Mouse (Mus musculus) forebrain, embryonic 13.5 days (tissue): ENCODE results near the gene Tmem141. TPM values are rescaled to one million over a fixed set of nuclear protein-coding genes. Genes with fewer than 3 reads are reported as not detected.

Experiments used
- ATAC-seq: fragments of 200-750 bp; cut with Nextera tagmentation; 2 replicates; pipeline ENCODE4 v1.8.0; 2017
- H3K27ac ChIP-seq: fragments of 300-500 bp; sonication (generic); 2 replicates; pipeline ENCODE4 v1.5.1; 2015; ENCODE audit warnings: inconsistent platforms, mild to moderate bottlenecking, moderate library complexity
- H3K27me3 ChIP-seq: fragments of 300-500 bp; sonication (generic); 2 replicates; pipeline ENCODE4 v1.6.1; 2015; ENCODE audit warnings: mild to moderate bottlenecking, inconsistent platforms
- H3K36me3 ChIP-seq: fragments of 300-500 bp; sonication (generic); 2 replicates; pipeline ENCODE4 v1.6.1; 2015; ENCODE audit warnings: mild to moderate bottlenecking, inconsistent platforms; ENCODE audit not compliant: poor library complexity, severe bottlenecking
- H3K4me1 ChIP-seq: fragments of 300-500 bp; sonication (generic); 2 replicates; pipeline ENCODE4 v1.6.1; 2015; ENCODE audit warnings: inconsistent platforms
- H3K4me2 ChIP-seq: fragments of 300-500 bp; sonication (generic); 2 replicates; pipeline ENCODE4 v1.6.1; 2015; ENCODE audit warnings: inconsistent platforms, mild to moderate bottlenecking, moderate library complexity
- H3K4me3 ChIP-seq: fragments of 300-500 bp; sonication (generic); 2 replicates; pipeline ENCODE4 v1.5.1; 2015; ENCODE audit warnings: mild to moderate bottlenecking, inconsistent platforms
- H3K9ac ChIP-seq: fragments of 300-500 bp; sonication (generic); 2 replicates; pipeline ENCODE4 v1.6.1; 2015; ENCODE audit warnings: mild to moderate bottlenecking, inconsistent platforms
- H3K9me3 ChIP-seq: fragments of 300-500 bp; sonication (generic); replicated peaks from 2 replicates; pipeline ENCODE4 v1.6.1; 2016; ENCODE audit warnings: inconsistent platforms
- WGBS: fragments of 180-500 bp; shearing (Covaris S2); methylation state at CpG from one replicate; pipeline ENCODE4 v1.1.7; 2015; 5-methylcytosine and 5-hydroxymethylcytosine counted together
- polyA plus RNA-seq: library from polyadenylated mRNA; unstranded; fragments of >200 nt; fragmentation: Nextera tagmentation; extraction: Ambion mirVana; gene quantifications from 2 replicates; pipeline ENCODE4 v1.2.1, GENCODE M21; 2015

The Tmem141 gene
- polyA plus RNA-seq, 1 experiment from 2014 or later: 14.3 TPM

- H3K4me2 ChIP-seq: no peak overlapping the region
- H3K4me3 ChIP-seq: no peak overlapping the region
- H3K27me3 ChIP-seq: no peaks in the 10 kb centered on the region
- no peaks in the 10 kb centered on the region for H3K9me3 ChIP-seq
- WGBS: 43% methylated on average over 1 of the region's 1 CpGs
- no peaks in the 10 kb centered on the region for H3K36me3 ChIP-seq
- no peak overlapping the region for H3K27ac ChIP-seq
- ATAC-seq: no peak
- H3K4me1 ChIP-seq: no peaks in the 10 kb centered on the region
- H3K9ac ChIP-seq: no peak overlapping the region
Observed at GRCm38 (mm10) chr2:25634046-25634445, 12.2 kb upstream of the Tmem141 start.

DNA sequence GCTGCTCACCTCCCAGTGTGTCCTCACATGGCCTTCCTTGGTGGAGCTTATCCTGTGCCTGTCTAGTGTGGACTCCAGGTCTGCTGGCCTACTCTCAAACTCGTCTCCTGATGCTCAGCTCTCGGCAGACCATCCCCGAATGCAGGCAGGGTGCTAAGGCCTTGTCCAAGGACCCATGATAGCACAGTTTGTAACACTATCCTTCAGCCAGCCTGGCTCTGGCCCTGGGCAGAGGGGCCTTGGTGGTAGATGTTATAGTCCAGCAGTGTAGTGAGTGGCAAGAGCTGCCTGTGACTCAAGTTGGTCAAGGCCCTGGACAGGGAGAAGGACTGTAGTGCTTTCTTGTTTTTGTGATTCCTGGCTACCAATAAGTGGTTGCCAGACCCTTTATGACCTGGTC is 11.8 kb upstream of the Tmem141 start:
- no peak overlapping the region for H3K27ac ChIP-seq
- no peak overlapping the region for H3K4me3 ChIP-seq
- no peaks in the 10 kb centered on the region for H3K9me3 ChIP-seq
- no peaks in the 10 kb centered on the region for H3K27me3 ChIP-seq
- H3K9ac ChIP-seq: no peak overlapping the region
- H3K4me2 ChIP-seq: no peak overlapping the region
- ATAC-seq: no peak
- WGBS: 73% methylated on average over 3 of the region's 3 CpGs
- no peaks in the 10 kb centered on the region for H3K4me1 ChIP-seq
- no peaks in the 10 kb centered on the region for H3K36me3 ChIP-seq

DNA sequence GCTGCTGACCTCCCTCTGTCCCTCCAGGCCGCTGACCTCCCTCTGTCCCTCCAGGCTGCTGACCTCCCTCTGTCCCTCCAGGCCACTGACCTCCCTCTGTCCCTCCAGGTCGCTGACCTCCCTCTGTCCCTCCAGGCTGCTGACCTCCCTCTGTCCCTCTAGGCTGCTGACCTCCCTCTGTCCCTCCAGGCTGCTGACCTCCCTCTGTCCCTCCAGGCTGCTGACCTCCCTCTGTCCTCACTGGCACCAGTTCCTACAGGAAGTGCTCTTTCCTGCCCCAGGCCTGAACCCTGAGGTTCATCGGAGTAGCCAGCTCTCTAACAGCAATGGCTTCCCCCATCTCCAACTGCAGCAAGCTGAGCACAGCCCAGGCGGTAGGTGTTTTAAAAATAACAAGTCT is 6.9 kb upstream of the Tmem141 start:
- H3K27me3 ChIP-seq: no peaks in the 10 kb centered on the region
- no peaks in the 10 kb centered on the region for H3K9me3 ChIP-seq
- H3K4me3 ChIP-seq: no peak overlapping the region
- H3K36me3 ChIP-seq: no peaks in the 10 kb centered on the region
- WGBS: 59% methylated on average over 4 of the region's 4 CpGs
- no peak for ATAC-seq
- no peak overlapping the region for H3K9ac ChIP-seq
- H3K4me2 ChIP-seq: no peak overlapping the region
- no peak overlapping the region for H3K27ac ChIP-seq
- H3K4me1 ChIP-seq: no peaks in the 10 kb centered on the region

DNA sequence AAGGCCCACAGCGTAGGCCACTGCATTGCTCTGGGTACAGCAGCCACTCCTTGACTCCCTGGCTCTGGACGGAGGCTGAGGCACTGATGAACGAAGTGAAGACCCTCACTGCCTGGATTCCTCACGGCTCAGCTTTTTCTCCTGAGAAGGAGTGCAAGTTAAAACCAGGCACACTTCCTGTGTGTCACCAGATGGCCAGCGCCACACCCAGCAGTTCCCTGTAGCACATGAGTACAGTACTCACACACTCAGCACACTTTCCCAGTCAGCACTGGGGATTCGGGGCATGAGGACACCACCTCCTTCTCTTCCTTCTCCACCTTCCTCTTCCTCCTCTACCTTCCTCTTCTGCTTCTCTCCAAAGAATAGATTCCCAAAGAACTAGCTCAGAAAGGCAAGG is 6.0 kb upstream of the Tmem141 start, which contains the start of gene Fcna:
Fcna (minus strand) TSS at position 220 of the 400 bp plus-strand sequence.
- Histone ChIP-seq H3K9me3 (no peaks in the 10 kb centered on the region), H3K9ac (no peak within 1 kb of the TSS), H3K4me3 (no peak within 1 kb of the TSS), H3K27ac (no peak within 1 kb of the TSS), H3K4me1 (no peaks in the 10 kb centered on the region), H3K4me2 (no peak within 1 kb of the TSS), H3K27me3 (no peaks in the 10 kb centered on the region), H3K36me3 (no peaks in the 10 kb centered on the region)
- 82% methylated on average over 6 of the region's 6 CpGs for WGBS
- ATAC-seq: no peak

GRCm38 (mm10) chr2:25625986-25626385 is 4.2 kb upstream of the Tmem141 start:
- Histone ChIP-seq H3K27me3 (no peaks in the 10 kb centered on the region), H3K4me3 (no peak overlapping the region), H3K27ac (no peak overlapping the region), H3K4me1 (peaks cover 13% of the 10 kb centered on the region), H3K9ac (no peak overlapping the region), H3K4me2 (no peak overlapping the region), H3K9me3 (no peaks in the 10 kb centered on the region), H3K36me3 (no peaks in the 10 kb centered on the region)
- ATAC-seq: no peak
- 74% methylated on average over 5 of the region's 5 CpGs for WGBS

GRCm38 (mm10) chr2:25620852-25621228 is 965 bp downstream of the Tmem141 start:
- no peak overlapping the region for H3K27ac ChIP-seq
- H3K4me2 ChIP-seq: 0 out of 2 replicates have a peak overlapping the region, but pooled peaks have one; percentile 69
- peaks cover 23% of the 10 kb centered on the region for H3K27me3 ChIP-seq
- no peak overlapping the region for H3K9ac ChIP-seq
- 86% methylated on average over 4 of the region's 4 CpGs for WGBS
- H3K36me3 ChIP-seq: no peaks in the 10 kb centered on the region
- no peak for ATAC-seq
- 0 out of 2 replicates have a peak overlapping the region, but pooled peaks have one; percentile 44 for H3K4me3 ChIP-seq
- no peaks in the 10 kb centered on the region for H3K9me3 ChIP-seq
- H3K4me1 ChIP-seq: peaks cover 13% of the 10 kb centered on the region

- Histone ChIP-seq H3K9ac (0 out of 2 replicates have a peak overlapping the region, but pooled peaks have one; percentile 13), H3K4me3 (no peak overlapping the region), H3K9me3 (no peaks in the 10 kb centered on the region), H3K36me3 (no peaks in the 10 kb centered on the region), H3K27ac (no peak overlapping the region), H3K4me1 (peaks cover 13% of the 10 kb centered on the region), H3K27me3 (peaks cover 27% of the 10 kb centered on the region), H3K4me2 (no peak overlapping the region)
- 84% methylated on average over 6 of the region's 6 CpGs for WGBS
- ATAC-seq: no peak
Observed at GRCm38 (mm10) chr2:25620386-25620785, 1.4 kb downstream of the Tmem141 start.

GRCm38 (mm10) chr2:25617578-25617977 is 4.2 kb downstream of the Tmem141 start, which contains the start of gene Ccdc183:
Ccdc183 (minus strand) TSS chr2:25617678.
- Histone ChIP-seq H3K9me3 (no peaks in the 10 kb centered on the region), H3K36me3 (no peaks in the 10 kb centered on the region), H3K4me2 (no peak within 1 kb of the TSS), H3K4me3 (no peak within 1 kb of the TSS), H3K27me3 (peaks cover 49% of the 10 kb centered on the region), H3K9ac (no peak within 1 kb of the TSS), H3K4me1 (peaks cover 13% of the 10 kb centered on the region), H3K27ac (no peak within 1 kb of the TSS)
- no peak for ATAC-seq
- 81% methylated on average over 3 of the region's 3 CpGs for WGBS

- no peak for ATAC-seq
- 21% methylated on average over 22 of the region's 22 CpGs for WGBS
- H3K4me3 ChIP-seq: no peak overlapping the region
Observed at GRCm38 (mm10) chr2:25616398-25616797, 5.4 kb downstream of the Tmem141 start.

GRCm38 (mm10) chr2:25608671-25609070 is 13.1 kb downstream of the Tmem141 start:
- H3K4me2 ChIP-seq: peak overlapping the region; percentile 73

More at GRCm38 (mm10) chr2:25616398-25616797, 5.4 kb downstream of the Tmem141 start:
- peak overlapping the region; percentile 14; the same call in 1 of the 2 replicates for H3K4me2 ChIP-seq
- H3K9me3 ChIP-seq: no peaks in the 10 kb centered on the region
- H3K9ac ChIP-seq: no peak overlapping the region
- H3K4me1 ChIP-seq: peaks cover 5% of the 10 kb centered on the region; the same call in 1 of the 2 replicates
- peaks cover 49% of the 10 kb centered on the region for H3K27me3 ChIP-seq
- H3K36me3 ChIP-seq: no peaks in the 10 kb centered on the region
- no peak overlapping the region for H3K27ac ChIP-seq

GRCm38 (mm10) chr2:25607761-25608622 is 13.8 kb downstream of the Tmem141 start, which contains the start of gene Rabl6:
Rabl6 (minus strand) TSS chr2:25608521.
- peak; percentile 95 for ATAC-seq
- Histone ChIP-seq H3K4me3 (peak within 1 kb of the TSS; percentile 100), H3K27ac (peak within 1 kb of the TSS; percentile 91), H3K4me2 (peak within 1 kb of the TSS; percentile 73), H3K4me1 (peaks cover 19% of the 10 kb centered on the region), H3K36me3 (peaks cover 4% of the 10 kb centered on the region; the same call in 1 of the 2 replicates), H3K9me3 (no peaks in the 10 kb centered on the region), H3K27me3 (no peaks in the 10 kb centered on the region; the same call in 1 of the 2 replicates), H3K9ac (peak within 1 kb of the TSS; percentile 95)
- under 1% methylated on average over 78 of the region's 80 CpGs for WGBS

More at GRCm38 (mm10) chr2:25608671-25609070, 13.1 kb downstream of the Tmem141 start:
- Histone ChIP-seq H3K9me3 (no peaks in the 10 kb centered on the region), H3K4me1 (peaks cover 19% of the 10 kb centered on the region), H3K27ac (no peak overlapping the region), H3K27me3 (peaks cover 5% of the 10 kb centered on the region), H3K36me3 (0 out of 2 replicates have a peak, but pooled peaks cover 3% of the 10 kb centered on the region), H3K9ac (no peak overlapping the region), H3K4me3 (peak overlapping the region; percentile 100)
- 66% methylated on average over 10 of the region's 10 CpGs for WGBS
- peak; percentile 40 for ATAC-seq

GRCm38 (mm10) chr2:25602526-25602925 is 19.3 kb downstream of the Tmem141 start:
- H3K27ac ChIP-seq: no peak overlapping the region
- H3K9ac ChIP-seq: no peak overlapping the region
- H3K36me3 ChIP-seq: peaks cover 58% of the 10 kb centered on the region
- H3K27me3 ChIP-seq: no peaks in the 10 kb centered on the region
- peaks cover 14% of the 10 kb centered on the region for H3K4me1 ChIP-seq
- H3K9me3 ChIP-seq: no peaks in the 10 kb centered on the region
- no peak for ATAC-seq
- 94% methylated on average over 5 of the region's 5 CpGs for WGBS
- no peak overlapping the region for H3K4me2 ChIP-seq
- no peak overlapping the region for H3K4me3 ChIP-seq
